Mouse (Mus musculus) kidney, embryonic 15.5 days (tissue): Measurements from ENCODE around the gene Cemip. TPM values are rescaled to one million over a fixed set of nuclear protein-coding genes. Genes with fewer than 3 reads are reported as not detected.
"Not testable (repeated sequence)": the region's sequence is repeated elsewhere in the genome, so short reads cannot be mapped to it uniquely, and the experiment has no call there.

Source experiments
- ATAC-seq: fragments of 200-750 bp; cut with Nextera tagmentation; replicated peaks from 2 replicates; pipeline ENCODE4 v1.8.0; 2017; ENCODE audit warnings: moderate TSS enrichment; ENCODE audit not compliant: low FRiP score
- H3K27ac ChIP-seq: fragments of 300-500 bp; sonication (generic); 2 replicates; pipeline ENCODE4 v1.5.1; 2015; ENCODE audit warnings: mild to moderate bottlenecking, inconsistent platforms
- H3K27me3 ChIP-seq: fragments of 300-500 bp; sonication (generic); 2 replicates; pipeline ENCODE4 v1.6.1; 2015; ENCODE audit warnings: inconsistent platforms
- H3K36me3 ChIP-seq: fragments of 300-500 bp; sonication (generic); 2 replicates; pipeline ENCODE4 v1.6.1; 2015; ENCODE audit warnings: inconsistent platforms
- H3K4me1 ChIP-seq: fragments of 300-500 bp; sonication (generic); 2 replicates; pipeline ENCODE4 v1.6.1; 2015; ENCODE audit warnings: inconsistent platforms
- H3K4me2 ChIP-seq: fragments of 300-500 bp; sonication (generic); 2 replicates; pipeline ENCODE4 v1.6.1; 2015; ENCODE audit warnings: moderate library complexity, mild to moderate bottlenecking, inconsistent platforms
- H3K4me3 ChIP-seq: fragments of 300-500 bp; sonication (generic); replicated peaks from 2 replicates; pipeline ENCODE4 v1.5.1; 2015; ENCODE audit warnings: mild to moderate bottlenecking, inconsistent platforms
- H3K9ac ChIP-seq: fragments of 300-500 bp; sonication (generic); 2 replicates; pipeline ENCODE4 v1.6.1; 2015; ENCODE audit warnings: mild to moderate bottlenecking, inconsistent platforms
- H3K9me3 ChIP-seq: fragments of 300-500 bp; sonication (generic); replicated peaks from 2 replicates; pipeline ENCODE4 v1.6.1; 2016; ENCODE audit warnings: inconsistent platforms
- WGBS: fragments of 180-500 bp; shearing (Covaris S2); methylation state at CpG from one replicate; pipeline ENCODE4 v1.1.7; 2015; ENCODE audit warnings: mixed read lengths; 5-methylcytosine and 5-hydroxymethylcytosine counted together
- polyA plus RNA-seq: library from polyadenylated mRNA; unstranded; fragments of >200 nt; fragmentation: Nextera tagmentation; extraction: Ambion mirVana; gene quantifications from 2 replicates; pipeline ENCODE4 v1.2.1, GENCODE M21; 2015

Gene Cemip
- polyA plus RNA-seq, result 0.29 and 0.31 TPM in 2 replicates

DNA sequence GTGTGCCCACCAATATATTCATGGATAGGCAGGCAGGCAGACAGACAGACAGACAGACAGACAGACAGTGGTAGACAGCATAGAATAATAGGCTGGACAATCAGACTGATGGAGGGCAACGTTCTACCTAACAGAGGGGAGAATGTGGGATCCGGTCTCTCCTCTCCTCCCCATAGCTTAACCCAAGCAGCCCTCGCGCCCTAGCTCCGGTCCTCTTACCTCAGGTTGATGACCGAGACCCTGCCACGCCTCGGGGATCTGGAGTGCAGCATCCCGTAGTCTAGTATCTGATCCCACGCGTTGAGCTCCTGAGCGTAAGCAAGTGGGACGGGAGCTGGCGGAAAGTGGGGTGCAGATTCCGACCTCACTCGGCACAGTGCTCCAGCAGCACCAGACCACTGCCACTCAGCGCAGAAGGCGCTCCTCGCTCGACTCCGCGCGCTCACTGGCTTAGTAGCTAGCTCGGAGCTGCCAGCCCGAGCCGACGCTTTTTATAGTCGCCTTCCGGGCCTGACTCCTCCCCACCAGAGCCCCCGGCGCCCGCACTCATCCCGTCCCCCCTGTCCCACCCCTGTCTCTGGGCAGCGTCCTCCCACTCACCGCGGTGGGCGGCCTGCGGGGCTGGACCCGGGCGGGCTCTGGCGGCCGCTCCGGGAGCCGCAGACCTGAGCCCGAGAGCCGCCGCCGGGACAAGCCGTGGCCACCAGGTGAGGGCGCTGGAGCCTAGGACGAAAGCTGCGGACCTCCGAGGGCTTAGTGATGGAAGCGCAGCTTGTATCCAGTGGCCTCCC lies at the start of gene Cemip:
Cemip (minus strand) TSS at position 464 of the 791 bp plus-strand sequence.
- H3K9ac ChIP-seq, result peak within 1 kb of the TSS; percentile 24; the same call in 1 of the 2 replicates
- H3K36me3 ChIP-seq, result no peaks in the 10 kb centered on the region
- H3K9me3 ChIP-seq, result no peaks in the 10 kb centered on the region
- H3K4me1 ChIP-seq, result peaks cover 17% of the 10 kb centered on the region
- H3K4me3 ChIP-seq, result peak within 1 kb of the TSS; percentile 48
- 1% methylated on average over 54 of the region's 54 CpGs for WGBS
- peaks cover 33% of the 10 kb centered on the region for H3K27me3 ChIP-seq
- peak within 1 kb of the TSS; percentile 86 for H3K4me2 ChIP-seq
- H3K27ac ChIP-seq, result no peak within 1 kb of the TSS
- peak; percentile 87 for ATAC-seq

DNA sequence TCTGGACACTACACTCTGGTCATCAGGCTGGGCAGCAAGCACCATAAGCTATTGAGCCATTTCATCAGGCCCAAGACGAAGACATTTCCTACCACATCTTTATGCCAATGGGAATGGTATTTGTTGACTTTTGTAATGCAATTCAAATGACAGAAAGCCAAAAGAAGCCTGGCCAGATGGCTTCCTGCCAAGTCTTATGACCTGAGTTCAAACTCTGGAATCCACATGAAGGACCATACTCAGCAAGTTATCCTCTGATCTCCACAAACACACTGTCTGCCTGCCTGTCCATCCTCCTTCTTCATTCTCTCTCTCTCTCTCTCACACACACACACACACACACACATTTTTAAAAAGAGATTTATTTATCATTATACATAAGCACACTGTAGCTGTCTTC lies 46.4 kb upstream of the Cemip start:
- 73% methylated on average over 1 of the region's 1 CpGs for WGBS
- ATAC-seq, result no peak
- H3K4me1 ChIP-seq, result peaks cover 57% of the 10 kb centered on the region

DNA sequence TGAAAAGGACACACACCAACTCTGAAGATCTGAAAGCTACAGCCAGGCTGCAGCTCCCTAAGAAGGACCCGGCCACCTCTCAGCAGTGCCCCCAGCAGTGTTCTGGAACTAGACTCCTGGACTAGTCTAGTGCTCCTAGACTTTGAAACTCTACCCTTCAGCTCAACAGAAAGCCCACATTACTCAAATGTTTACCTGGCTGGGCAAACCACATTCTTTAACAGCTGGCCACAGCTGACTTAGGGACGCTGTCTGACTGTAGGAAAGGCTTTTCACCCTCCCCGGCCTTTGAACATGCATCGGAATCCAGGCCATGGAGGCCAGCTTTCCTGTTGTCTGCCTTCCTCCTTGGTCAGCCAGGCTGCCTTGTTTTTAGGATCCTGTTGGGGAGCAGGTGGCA lies 45.4 kb upstream of the Cemip start:
- H3K4me3 ChIP-seq, result no peak overlapping the region
- no peak for ATAC-seq
- peak overlapping the region; percentile 11; the same call in 1 of the 2 replicates for H3K27ac ChIP-seq
- no peaks in the 10 kb centered on the region for H3K9me3 ChIP-seq
- H3K9ac ChIP-seq, result no peak overlapping the region
- no peaks in the 10 kb centered on the region for H3K36me3 ChIP-seq
- H3K4me1 ChIP-seq, result peaks cover 58% of the 10 kb centered on the region
- no peak overlapping the region for H3K4me2 ChIP-seq
- no peaks in the 10 kb centered on the region for H3K27me3 ChIP-seq
- 76% methylated on average over 4 of the region's 4 CpGs for WGBS

More for the DNA sequence above, 46.4 kb upstream of the Cemip start:
- Histone ChIP-seq H3K4me3 (no peak overlapping the region), H3K27ac (no peak overlapping the region), H3K9me3 (no peaks in the 10 kb centered on the region), H3K36me3 (no peaks in the 10 kb centered on the region), H3K9ac (no peak overlapping the region), H3K27me3 (no peaks in the 10 kb centered on the region), H3K4me2 (no peak overlapping the region)

DNA sequence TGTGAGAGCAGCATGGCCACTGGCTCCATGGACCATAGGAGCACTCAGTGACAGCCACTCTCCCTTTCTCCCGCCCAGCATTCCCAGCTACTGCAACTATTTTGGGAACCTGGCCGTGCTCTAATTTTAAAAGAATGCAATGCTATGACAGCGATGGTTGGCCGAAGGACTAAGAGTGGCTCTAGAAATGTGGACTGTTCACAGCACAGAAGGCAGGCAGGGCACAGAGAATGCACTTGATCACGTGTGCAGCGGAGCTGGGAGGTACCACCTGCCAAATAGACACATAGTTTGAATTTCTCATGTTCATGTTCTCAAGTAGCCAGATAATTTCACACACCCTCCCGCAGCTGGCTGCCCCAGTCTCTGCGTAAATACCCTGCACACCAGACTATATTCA lies 42.4 kb upstream of the Cemip start:
- Histone ChIP-seq H3K9ac (no peak overlapping the region), H3K9me3 (no peaks in the 10 kb centered on the region), H3K4me2 (no peak overlapping the region), H3K4me1 (peaks cover 46% of the 10 kb centered on the region), H3K36me3 (no peaks in the 10 kb centered on the region), H3K27me3 (no peaks in the 10 kb centered on the region), H3K4me3 (no peak overlapping the region), H3K27ac (peak overlapping the region; percentile 22)
- peak; percentile 75 for ATAC-seq
- WGBS, result 47% methylated on average over 8 of the region's 8 CpGs

DNA sequence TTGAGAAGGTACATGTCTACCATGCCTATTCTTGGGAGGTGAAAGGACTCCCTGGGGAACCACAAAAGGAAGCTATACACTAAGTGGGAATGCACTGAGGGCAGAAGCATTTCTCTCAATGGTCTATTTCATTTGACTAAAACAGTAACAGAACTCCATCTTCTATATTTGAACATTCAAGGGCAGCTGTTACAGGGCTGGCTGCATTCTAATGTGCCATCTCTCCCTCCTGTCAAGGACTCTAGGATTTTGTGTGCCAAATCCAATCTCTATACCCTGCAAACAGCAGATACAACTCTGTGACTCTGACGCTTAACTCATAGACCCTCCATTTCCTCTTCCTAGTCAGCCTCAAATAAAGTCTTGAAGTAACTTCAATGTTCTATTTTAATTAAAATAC lies 39.4 kb upstream of the Cemip start:
- H3K9ac ChIP-seq, result no peak overlapping the region
- 85% methylated on average over 1 of the region's 1 CpGs for whole genome bisulfite sequencing
- H3K4me3 ChIP-seq, result no peak overlapping the region
- H3K36me3 ChIP-seq, result no peaks in the 10 kb centered on the region
- no peaks in the 10 kb centered on the region for H3K9me3 ChIP-seq
- no peaks in the 10 kb centered on the region for H3K27me3 ChIP-seq
- H3K27ac ChIP-seq, result no peak overlapping the region
- H3K4me1 ChIP-seq, result peaks cover 47% of the 10 kb centered on the region
- ATAC-seq, result no peak
- no peak overlapping the region for H3K4me2 ChIP-seq

DNA sequence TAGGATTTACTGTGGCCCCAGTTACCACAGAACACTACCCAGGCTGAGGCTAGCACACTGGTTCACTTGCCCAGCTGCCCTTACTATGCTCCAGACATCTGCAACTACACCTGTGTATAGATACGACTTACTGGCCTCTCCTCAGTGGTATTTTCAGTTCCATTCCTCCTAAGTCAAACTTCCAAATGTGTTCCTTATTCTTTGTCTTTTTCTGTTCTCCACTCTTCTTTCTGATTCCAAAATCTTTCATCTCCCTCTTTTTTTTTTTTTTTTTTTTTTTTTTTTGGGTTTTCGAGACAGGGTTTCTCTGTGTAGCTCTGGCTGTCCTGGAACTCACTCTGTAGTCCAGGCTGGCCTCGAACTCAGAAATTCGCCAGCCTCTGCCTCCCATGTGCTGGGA lies 37.3 kb upstream of the Cemip start:
- not testable (repeated sequence) for H3K4me2 ChIP-seq, ATAC-seq, H3K9me3 ChIP-seq, H3K27me3 ChIP-seq, H3K9ac ChIP-seq, H3K27ac ChIP-seq, H3K36me3 ChIP-seq, H3K4me3 ChIP-seq
- WGBS, result 87% methylated on average over 4 of the region's 4 CpGs
- peaks cover 54% of the 10 kb centered on the region for H3K4me1 ChIP-seq

DNA sequence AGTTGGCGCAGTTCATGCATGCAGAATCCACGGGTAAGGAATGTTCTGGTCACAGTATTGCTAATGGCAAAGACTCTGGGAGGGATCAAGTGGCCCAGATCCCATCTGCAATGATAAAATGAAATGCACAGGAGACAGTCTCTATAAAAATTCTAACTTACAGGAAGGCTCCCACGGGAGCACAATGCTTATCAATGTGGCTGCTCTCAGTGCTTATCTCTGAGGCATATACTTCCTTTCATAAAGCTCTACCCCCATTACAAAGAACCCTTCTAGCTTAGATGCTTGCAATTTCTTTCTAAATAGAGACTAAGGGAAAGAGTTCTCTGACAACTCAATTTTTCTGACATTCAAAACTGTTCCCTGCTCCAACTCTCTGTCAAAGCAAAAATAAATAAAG lies 35.5 kb upstream of the Cemip start:
- Histone ChIP-seq H3K27me3 (no peaks in the 10 kb centered on the region), H3K4me3 (no peak overlapping the region), H3K9ac (no peak overlapping the region), H3K4me1 (peaks cover 61% of the 10 kb centered on the region), H3K27ac (no peak overlapping the region), H3K36me3 (no peaks in the 10 kb centered on the region), H3K4me2 (no peak overlapping the region), H3K9me3 (no peaks in the 10 kb centered on the region)
- WGBS, result 71% methylated on average over 3 of the region's 3 CpGs
- ATAC-seq, result no peak

DNA sequence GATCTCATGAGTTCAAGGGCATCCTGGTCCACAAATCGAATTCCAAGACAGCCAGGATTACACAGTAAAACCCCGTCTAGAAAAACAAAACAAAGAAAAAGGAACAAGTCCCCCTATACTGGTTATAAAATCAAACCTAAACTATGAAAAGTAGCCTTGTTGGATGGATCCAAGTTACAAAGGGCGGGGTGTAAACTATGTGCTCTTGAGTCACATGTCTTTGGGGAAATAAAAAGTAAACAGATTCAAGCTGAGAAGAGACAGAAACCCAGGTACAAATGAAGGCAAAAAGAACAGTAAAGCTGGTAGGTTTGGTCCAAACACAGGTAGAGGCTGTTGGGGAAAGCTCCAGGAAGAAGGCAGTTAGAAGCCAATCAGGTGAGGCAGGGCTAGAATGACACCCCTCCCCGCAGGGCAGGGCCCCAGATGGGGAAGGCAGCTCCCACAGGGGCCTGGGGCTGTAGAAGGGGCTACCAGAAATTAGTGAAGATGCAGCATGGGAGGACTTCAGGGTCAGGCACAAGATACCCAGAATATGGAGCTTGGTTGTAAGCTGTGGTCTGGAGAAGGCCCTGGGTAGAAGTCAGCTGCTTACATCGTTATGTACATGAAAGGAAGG lies 33.9 kb upstream of the Cemip start:
- ATAC-seq, result no peak
- H3K4me1 ChIP-seq, result peaks cover 61% of the 10 kb centered on the region
- H3K9me3 ChIP-seq, result no peaks in the 10 kb centered on the region
- no peaks in the 10 kb centered on the region for H3K36me3 ChIP-seq
- WGBS, result 42% methylated on average over 5 of the region's 5 CpGs
- no peak overlapping the region for H3K4me3 ChIP-seq
- H3K27me3 ChIP-seq, result no peaks in the 10 kb centered on the region
- peak overlapping the region; percentile 66; the same call in 1 of the 2 replicates for H3K27ac ChIP-seq
- H3K9ac ChIP-seq, result no peak overlapping the region
- no peak overlapping the region for H3K4me2 ChIP-seq

DNA sequence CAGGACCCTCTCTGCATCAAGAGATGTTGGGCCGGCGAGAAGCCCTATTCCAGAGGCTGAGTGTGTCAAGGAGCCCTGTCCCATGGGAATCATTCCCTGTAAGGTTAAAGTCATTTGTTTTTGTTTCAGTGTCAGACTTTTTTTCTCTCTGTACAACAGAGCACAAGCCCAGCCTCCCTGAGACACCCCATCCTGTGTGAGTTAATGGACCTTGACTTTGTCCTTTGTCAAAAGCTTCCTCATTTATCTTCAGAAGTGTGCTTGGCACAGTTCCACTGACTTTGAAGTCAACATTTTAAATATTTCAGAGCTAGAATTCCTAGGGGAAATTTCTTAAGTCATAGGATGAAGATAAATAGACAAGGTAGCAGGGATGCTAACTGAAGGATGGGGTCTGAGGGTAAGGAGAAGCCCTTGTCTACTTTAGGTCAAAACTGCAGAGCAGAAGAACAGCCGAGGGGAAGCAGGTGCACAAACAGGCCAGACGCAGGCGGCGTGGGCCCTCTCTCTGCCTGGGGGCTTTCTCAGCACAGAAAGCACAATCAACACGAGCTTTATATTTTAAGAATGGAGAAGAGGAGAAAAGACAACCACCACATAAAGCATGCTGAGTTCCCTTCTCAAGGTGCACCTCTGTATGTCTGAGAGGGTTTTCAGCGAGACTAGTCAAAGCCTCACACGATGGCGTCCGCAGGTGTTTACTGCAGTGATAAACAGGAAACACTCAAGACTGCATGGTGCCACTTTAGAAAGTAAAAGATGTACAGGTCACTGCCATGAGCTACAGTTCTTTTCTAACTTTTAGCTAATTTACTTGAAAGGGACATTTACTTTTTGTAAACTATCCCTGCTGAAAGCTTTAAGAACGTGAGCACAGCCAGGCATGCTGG lies 33.2 kb upstream of the Cemip start:
- 39% methylated on average over 12 of the region's 12 CpGs for WGBS
- ATAC-seq, result peak; percentile 47

DNA sequence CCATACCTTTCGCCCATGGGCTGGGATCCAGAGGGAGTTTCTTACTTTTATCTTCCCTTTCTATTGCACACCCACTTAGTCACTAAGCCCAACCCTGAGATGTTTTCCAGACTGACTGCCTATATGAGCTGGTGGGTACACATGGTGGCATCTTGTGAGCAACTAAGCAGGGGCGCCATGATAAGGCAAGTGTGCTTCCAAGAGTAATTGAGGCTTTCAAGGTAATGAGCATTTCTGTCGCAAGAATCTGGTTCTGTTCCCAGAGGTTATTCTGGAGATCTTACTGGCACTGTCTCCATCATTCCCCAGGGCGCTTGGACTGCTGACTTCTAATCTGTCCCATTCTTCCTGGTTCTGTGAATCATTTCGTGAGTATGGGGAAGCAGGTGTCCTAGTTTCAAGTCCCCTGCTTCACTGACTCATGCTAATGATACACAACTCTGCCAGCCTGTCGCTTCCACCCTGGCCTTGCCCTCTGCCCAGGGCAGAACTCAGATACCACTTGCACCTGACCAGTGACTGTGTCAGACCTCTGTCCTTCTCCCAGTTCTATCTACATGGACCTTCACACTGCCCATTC lies 31.3 kb upstream of the Cemip start:
- WGBS, result 74% methylated on average over 6 of the region's 6 CpGs
- peaks cover 61% of the 10 kb centered on the region for H3K4me1 ChIP-seq

More for the DNA sequence above, 33.2 kb upstream of the Cemip start:
- Histone ChIP-seq H3K9me3 (no peaks in the 10 kb centered on the region), H3K4me1 (peaks cover 66% of the 10 kb centered on the region), H3K27me3 (no peaks in the 10 kb centered on the region), H3K36me3 (no peaks in the 10 kb centered on the region), H3K4me2 (no peak overlapping the region), H3K9ac (no peak overlapping the region), H3K27ac (peak overlapping the region; percentile 66), H3K4me3 (no peak overlapping the region)

DNA sequence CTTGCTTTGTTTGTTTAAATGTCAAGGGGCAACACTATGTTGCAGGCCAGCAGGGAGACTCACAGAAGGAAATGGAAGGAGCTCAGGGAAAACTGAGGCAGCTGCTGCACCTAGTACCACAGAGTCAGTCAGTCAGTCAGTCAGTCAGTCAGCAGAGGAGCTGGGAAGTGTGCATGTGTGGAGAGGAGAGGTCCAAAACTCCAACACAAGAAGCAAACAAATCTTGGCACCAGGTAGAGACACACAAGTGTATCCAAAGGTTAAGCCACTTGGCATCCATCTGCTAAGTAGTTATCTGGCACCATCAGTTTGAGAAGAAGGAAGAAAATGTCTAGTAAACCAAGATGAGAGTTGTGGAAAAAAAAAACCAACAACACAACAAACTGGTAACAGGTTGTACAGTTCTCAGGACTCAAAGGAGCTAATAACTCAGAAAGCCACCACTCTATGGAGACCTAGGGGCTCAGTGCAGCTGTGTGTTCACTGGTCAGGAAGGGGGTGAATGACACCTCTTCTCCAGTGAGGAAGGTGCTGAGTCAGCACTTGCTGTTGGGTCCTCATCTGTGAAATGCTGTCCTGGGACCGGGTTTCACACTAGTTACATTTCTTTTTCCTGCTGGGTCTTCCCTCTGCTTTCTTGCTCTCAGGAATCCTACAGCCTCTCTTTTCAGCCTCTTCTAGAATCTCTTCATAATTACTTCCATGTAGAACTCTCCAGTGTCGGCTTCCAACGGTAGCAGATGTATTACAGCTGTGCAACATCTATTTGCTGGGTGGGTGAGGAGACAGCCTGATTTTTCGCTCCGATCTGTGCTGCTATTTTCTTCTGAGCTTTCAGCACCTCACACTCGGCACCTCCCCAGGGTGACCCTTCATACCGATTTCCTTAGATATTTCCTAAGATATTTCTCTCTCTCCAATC lies 30.6 kb upstream of the Cemip start:
- H3K9ac ChIP-seq, result no peak overlapping the region
- WGBS, result 50% methylated on average over 7 of the region's 7 CpGs
- H3K9me3 ChIP-seq, result no peaks in the 10 kb centered on the region
- H3K36me3 ChIP-seq, result peaks cover 19% of the 10 kb centered on the region
- H3K4me2 ChIP-seq, result no peak overlapping the region
- H3K4me3 ChIP-seq, result no peak overlapping the region
- H3K27ac ChIP-seq, result no peak overlapping the region
- H3K27me3 ChIP-seq, result no peaks in the 10 kb centered on the region
- peaks cover 63% of the 10 kb centered on the region for H3K4me1 ChIP-seq
- ATAC-seq, result no peak

More for the DNA sequence above, 31.3 kb upstream of the Cemip start:
- Histone ChIP-seq H3K4me3 (no peak overlapping the region), H3K36me3 (peaks cover 14% of the 10 kb centered on the region), H3K9me3 (no peaks in the 10 kb centered on the region), H3K4me2 (no peak overlapping the region), H3K27ac (0 out of 2 replicates have a peak overlapping the region, but pooled peaks have one; percentile 9), H3K9ac (no peak overlapping the region), H3K27me3 (no peaks in the 10 kb centered on the region)
- no peak for ATAC-seq
